Mouse (Mus musculus) ES-Bruce4 (cell line): Measurements from ENCODE around the gene Galnt5.

ENCODE experiments used
- CTCF ChIP-seq: IDR thresholded peaks from one replicate; pipeline ENCODE4 v1.8.1; 2011; ENCODE audit warnings: low read depth, low read length
- EP300 ChIP-seq: IDR thresholded peaks from 2 replicates; pipeline ENCODE4 v1.6.1; 2011; ENCODE audit warnings: low read depth, low read length; ENCODE audit not compliant: insufficient read depth
- POLR2A ChIP-seq: IDR thresholded peaks from one replicate; pipeline ENCODE4 v1.8.1; 2011; ENCODE audit warnings: low read length; ENCODE audit not compliant: insufficient read depth

- TF ChIP-seq CTCF (no peak), EP300 (no peak), POLR2A (no peak)
Measured at GRCm38 (mm10) chr2:58023556-58023955, 25.9 kb downstream of the Galnt5 start.
